Mouse (Mus musculus) embryo, embryonic 10.5 days (tissue): ENCODE data around the gene Coq10b.

Source experiments
- DNase-seq: peaks from one replicate; pipeline ENCODE4 v3.0.0-alpha.2; 2015; ENCODE audit warnings: low spot score

The Coq10b gene

GRCm38 (mm10) chr1:55106919-55107585 lies 54.5 kb downstream of the Coq10b start:
- no peak for DNase-seq

- DNase-seq, result no peak
These were observed 55.1 kb downstream of the Coq10b start for GRCm38 (mm10) chr1:55107644-55108043.

GRCm38 (mm10) chr1:55108473-55108872 lies 55.9 kb downstream of the Coq10b start:
- no peak for DNase-seq

GRCm38 (mm10) chr1:55109066-55109766 lies 56.6 kb downstream of the Coq10b start:
- no peak for DNase-seq
